Mouse (Mus musculus) MEL (cell line): ENCODE measurements around the gene Cd5.

Experiments
- BHLHE40 ChIP-seq: IDR thresholded peaks from 2 replicates; pipeline ENCODE4 v1.6.1; 2012; ENCODE audit warnings: low read depth, mild to moderate bottlenecking, inconsistent platforms, low read length, improper control_type of control experiment, borderline replicate concordance
- CTCF ChIP-seq, 3 experiments: IDR thresholded peaks in 2 of 3; conservative IDR thresholded peaks in 1 of 3; 2 replicates each; pipeline ENCODE4 v1.5.1; 2011 to 2012; ENCODE audit warnings: low read length in 3 of 3, low read depth in 2 of 3, mild to moderate bottlenecking in 2 of 3, improper control_type of control experiment in 1 of 3, inconsistent platforms in 1 of 3, mixed read lengths in 1 of 3, moderate library complexity in 1 of 3; ENCODE audit not compliant: control insufficient read depth in 1 of 3, insufficient read depth in 1 of 3, poor library complexity in 1 of 3, severe bottlenecking in 1 of 3
- MAFK ChIP-seq: IDR thresholded peaks from 2 replicates; pipeline ENCODE4 v1.6.1; 2011; ENCODE audit warnings: low read depth, mild to moderate bottlenecking, low read length, improper control_type of control experiment, borderline replicate concordance
- POLR2AphosphoS5 ChIP-seq: IDR thresholded peaks from 2 replicates; pipeline ENCODE4 v1.6.1; 2012; ENCODE audit warnings: low read depth, borderline replicate concordance, mild to moderate bottlenecking, inconsistent platforms, low read length, moderate library complexity, mixed read lengths
- ZC3H11A ChIP-seq: IDR thresholded peaks from 2 replicates; pipeline ENCODE4 v1.6.1; 2012; ENCODE audit warnings: low read depth, mild to moderate bottlenecking, inconsistent platforms, low read length, improper control_type of control experiment

DNA sequence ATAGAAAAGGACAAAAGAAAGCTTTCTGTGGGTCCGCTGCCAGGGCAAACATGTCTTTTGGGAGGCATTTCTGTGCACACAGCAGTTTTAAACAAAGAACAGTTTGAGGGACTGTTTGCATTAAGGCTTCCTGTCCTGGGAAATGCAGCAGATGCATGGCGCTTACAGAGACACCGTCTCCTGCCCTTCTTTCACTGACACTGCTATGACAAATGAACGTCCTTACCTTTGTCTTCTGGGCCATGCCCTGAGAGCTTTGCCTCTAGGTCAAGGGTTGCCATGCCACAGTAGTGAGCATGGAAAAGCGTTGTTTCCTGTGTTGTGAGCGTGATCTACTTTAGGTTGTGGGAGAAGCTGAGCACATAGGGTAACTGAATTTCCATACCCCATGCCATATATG, 19.9 kb upstream of the Cd5 start:
- no peak for TF ChIP-seq BHLHE40
- no peak for TF ChIP-seq ZC3H11A
- TF ChIP-seq MAFK: no peak
- no peak for TF ChIP-seq CTCF (IDR thresholded peaks at IDR 0.05 in 2 of 3, conservative IDR thresholded peaks at IDR 0.05 in 1 of 3; ENCODE audit: control insufficient read depth in 1 of 3, insufficient read depth in 1 of 3, low read depth in 2 of 3, low read length in 3 of 3, poor library complexity in 1 of 3, severe bottlenecking in 1 of 3)
- no peak for TF ChIP-seq POLR2AphosphoS5
